In genomic region chr1:181393250-181394149, GRCm38 (mm10) we compare ENCODE assay signal across 9 mouse cellular contexts. TPM values are rescaled to one million over a fixed set of nuclear protein-coding genes. Genes with fewer than 3 reads are reported as not detected.
DNase-seq lines count a peak whose midpoint lies in the region; ATAC-seq lines count a peak whose summit lies in the region.
"Had no signal": no experiment of that assay in that cellular context is flagged by ENCODE, and none has a peak within 500 bp of the region (broad histone marks: within the 10 kb centered on the region; RNA-seq: fewer than 3 reads in every experiment).

No protein-coding gene starts in this region.

- H3K9ac ChIP-seq in embryonic facial prominence, embryonic 15.5 days, result no peak overlapping the region
- H3K9ac ChIP-seq in heart, embryonic 11.5 days (ENCODE audit: low read depth, low read length), result no peak overlapping the region

- WGBS in embryonic facial prominence, embryonic 15.5 days, result 64% methylated on average over 6 of the region's 6 CpGs
- WGBS in heart, embryonic 11.5 days (ENCODE audit: insufficient replicate concordance), result 34% methylated on average over 6 of the region's 6 CpGs
- 61% methylated on average over 6 of the region's 6 CpGs for WGBS in limb, embryonic 10.5 days

- DNase-seq in urinary bladder, postnatal 14 days (ENCODE audit: low spot score), result peak; percentile 67
- DNase-seq in urinary bladder, adult 18-20 months (ENCODE audit: low spot score in 2 of 2), result no peak
- DNase-seq in kidney, adult 9 months, result peak; percentile 37
- DNase-seq in limb, embryonic 10.5 days (ENCODE audit: low spot score), result peak; percentile 35
- DNase-seq in ovary, postnatal 10 days (ENCODE audit: low spot score), result peak; percentile 48
- no peak for DNase-seq in thymus, postnatal 10 days (ENCODE audit: low spot score in 2 of 2)

- H3K9me3 ChIP-seq in embryonic facial prominence, embryonic 15.5 days (replicated peaks), result no peaks in the 10 kb centered on the region
- no peaks in the 10 kb centered on the region for H3K9me3 ChIP-seq in heart, embryonic 11.5 days (replicated peaks; ENCODE audit: control insufficient read depth, low read length)
- no peaks in the 10 kb centered on the region for H3K9me3 ChIP-seq in limb, embryonic 10.5 days (replicated peaks)
- H3K9me3 ChIP-seq: G1E had no signal

- H3K4me3 ChIP-seq in embryonic facial prominence, embryonic 15.5 days (replicated peaks), result no peak overlapping the region
- no peak overlapping the region for H3K4me3 ChIP-seq in heart, embryonic 11.5 days (ENCODE audit: low read depth, low read length)
- no peak overlapping the region for H3K4me3 ChIP-seq in limb, embryonic 10.5 days

- no peak overlapping the region for H3K4me2 ChIP-seq in embryonic facial prominence, embryonic 15.5 days (replicated peaks)
- H3K4me2 ChIP-seq in heart, embryonic 11.5 days, result no peak overlapping the region

- H3K36me3 ChIP-seq in embryonic facial prominence, embryonic 15.5 days, result no peaks in the 10 kb centered on the region
- no peaks in the 10 kb centered on the region for H3K36me3 ChIP-seq in heart, embryonic 11.5 days (ENCODE audit: control insufficient read depth, insufficient read depth, low read length)
- H3K36me3 ChIP-seq in limb, embryonic 10.5 days, result no peaks in the 10 kb centered on the region
- H3K36me3 ChIP-seq: G1E had no signal

- H3K4me1 ChIP-seq in embryonic facial prominence, embryonic 15.5 days, result 0 out of 2 replicates have a peak, but pooled peaks cover 4% of the 10 kb centered on the region
- peaks cover 6% of the 10 kb centered on the region for H3K4me1 ChIP-seq in heart, embryonic 11.5 days (ENCODE audit: control insufficient read depth, insufficient read depth, low read length)
- H3K4me1 ChIP-seq in limb, embryonic 10.5 days, result peaks cover 4% of the 10 kb centered on the region; the same call in 1 of the 2 replicates

- 0 out of 2 replicates have a peak, but pooled peaks have one; percentile 49 for ATAC-seq in embryonic facial prominence, embryonic 15.5 days (ENCODE audit: insufficient number of reproducible peaks, low FRiP score, low TSS enrichment, low read depth)
- peak; percentile 59 for ATAC-seq in heart, embryonic 11.5 days (replicated peaks; ENCODE audit: insufficient number of reproducible peaks, low FRiP score, low TSS enrichment)

- H3K27ac ChIP-seq in embryonic facial prominence, embryonic 15.5 days (replicated peaks), result no peak overlapping the region
- H3K27ac ChIP-seq in heart, embryonic 11.5 days (ENCODE audit: low read depth, low read length), result no peak overlapping the region; the same call in 1 of the 2 replicates
- peak overlapping the region; percentile 17; the same call in 1 of the 2 replicates for H3K27ac ChIP-seq in limb, embryonic 10.5 days

- H3K27me3 ChIP-seq in embryonic facial prominence, embryonic 15.5 days, result no peaks in the 10 kb centered on the region
- H3K27me3 ChIP-seq in heart, embryonic 11.5 days (ENCODE audit: control insufficient read depth, insufficient read depth, low read length), result no peaks in the 10 kb centered on the region
- H3K27me3 ChIP-seq in limb, embryonic 10.5 days (ENCODE audit: low read depth, poor library complexity, severe bottlenecking), result no peaks in the 10 kb centered on the region

RNA-seq across cellular contexts. Expression of gene Cnih3, which starts 41.1 kb away (rescaled TPM):
- polyA plus RNA-seq in embryonic facial prominence, embryonic 15.5 days (2015; fragmentation: Nextera tagmentation; extraction: Ambion mirVana), result 1.8 and 2.3 TPM in 2 replicates
- polyA plus RNA-seq in heart, embryonic 11.5 days (2014; fragmentation: Nextera tagmentation; extraction: Ambion mirVana), result 0.13 and 0.29 TPM in 2 replicates
- 0.16 and 0.33 TPM in 2 replicates for polyA plus RNA-seq in limb, embryonic 10.5 days (2016; fragmentation: Nextera tagmentation; extraction: Ambion mirVana)
- polyA plus RNA-seq: G1E had no signal

Comparison
In these comparisons a context has a peak if more than half of its experiments do, and no peak if none do; other contexts are left out.
1. DNase-seq: peak in urinary bladder, postnatal 14 days (single experiment), kidney, adult 9 months (single experiment), limb, embryonic 10.5 days (single experiment) and ovary, postnatal 10 days (single experiment); none in urinary bladder, adult 18-20 months (0 of 2) and thymus, postnatal 10 days (0 of 2).